Mouse (Mus musculus) monocyte, adult 5-6 weeks (primary cell): ENCODE data around the gene Plcxd3. TPM values are rescaled to one million over a fixed set of nuclear protein-coding genes. Genes with fewer than 3 reads are reported as not detected.

Source experiments
- ATAC-seq: fragments of 153-309, 156-312 bp; replicated peaks from 2 replicates; pipeline ENCODE4 v1.8.0; 2017; ENCODE audit warnings: mild to moderate bottlenecking; ENCODE audit not compliant: low TSS enrichment, insufficient number of reproducible peaks, severe bottlenecking, poor library complexity, low FRiP score
- total RNA-seq: library from RNA; stranded (forward); fragments of 200-1000, 200-491, 200-594 nt; gene quantifications from 3 replicates; pipeline ENCODE4 v1.2.3, GENCODE M21; 2017

Plcxd3 gene
- total RNA-seq = 0.10 TPM in 1 of 3 replicates, not detected in the others

- ATAC-seq = no peak
Measured at GRCm38 (mm10) chr15:4375423-4376220, at the start of gene Plcxd3. TSS of gene Plcxd3 (plus strand) at chr15:4375491.

DNA sequence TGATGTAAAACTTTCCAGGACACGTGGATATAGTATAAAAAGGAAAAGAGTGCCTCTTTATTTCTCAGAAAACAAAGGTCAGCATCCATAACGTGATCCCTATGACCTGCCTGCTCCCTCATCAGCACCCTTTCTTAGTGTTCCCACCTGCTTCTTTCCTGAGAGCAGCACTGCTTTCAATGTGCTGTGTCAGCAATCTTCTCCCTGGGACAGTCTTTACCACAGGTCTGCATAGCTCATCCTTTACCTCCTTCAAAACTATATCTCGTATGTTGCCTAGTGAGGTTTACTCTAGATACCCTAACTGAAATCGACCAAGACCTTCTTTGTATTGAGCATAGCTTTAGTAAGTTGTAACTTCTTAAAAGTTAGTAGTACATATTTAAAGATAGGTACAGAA lies 43.4 kb upstream of the Plcxd3 start:
- no peak for ATAC-seq

DNA sequence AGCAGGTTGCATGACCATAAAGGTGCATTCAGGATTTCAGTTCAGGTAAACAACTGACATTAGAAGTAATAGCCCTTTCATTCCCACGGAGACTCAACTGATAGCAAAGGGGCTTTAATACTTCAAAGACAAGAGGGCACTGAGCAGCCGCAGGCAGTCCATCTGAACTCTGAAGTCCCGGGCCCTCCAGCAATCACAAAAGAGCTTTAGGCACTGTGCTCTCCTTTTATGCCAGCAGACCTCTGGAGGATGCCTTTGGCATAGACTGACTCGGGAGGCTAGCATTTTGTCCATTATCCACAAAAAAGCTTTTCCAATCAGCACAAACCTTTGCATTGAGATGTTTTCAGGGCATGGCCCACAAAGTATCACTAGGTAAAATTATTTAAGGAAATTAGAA lies 33.7 kb upstream of the Plcxd3 start:
- no peak for ATAC-seq

DNA sequence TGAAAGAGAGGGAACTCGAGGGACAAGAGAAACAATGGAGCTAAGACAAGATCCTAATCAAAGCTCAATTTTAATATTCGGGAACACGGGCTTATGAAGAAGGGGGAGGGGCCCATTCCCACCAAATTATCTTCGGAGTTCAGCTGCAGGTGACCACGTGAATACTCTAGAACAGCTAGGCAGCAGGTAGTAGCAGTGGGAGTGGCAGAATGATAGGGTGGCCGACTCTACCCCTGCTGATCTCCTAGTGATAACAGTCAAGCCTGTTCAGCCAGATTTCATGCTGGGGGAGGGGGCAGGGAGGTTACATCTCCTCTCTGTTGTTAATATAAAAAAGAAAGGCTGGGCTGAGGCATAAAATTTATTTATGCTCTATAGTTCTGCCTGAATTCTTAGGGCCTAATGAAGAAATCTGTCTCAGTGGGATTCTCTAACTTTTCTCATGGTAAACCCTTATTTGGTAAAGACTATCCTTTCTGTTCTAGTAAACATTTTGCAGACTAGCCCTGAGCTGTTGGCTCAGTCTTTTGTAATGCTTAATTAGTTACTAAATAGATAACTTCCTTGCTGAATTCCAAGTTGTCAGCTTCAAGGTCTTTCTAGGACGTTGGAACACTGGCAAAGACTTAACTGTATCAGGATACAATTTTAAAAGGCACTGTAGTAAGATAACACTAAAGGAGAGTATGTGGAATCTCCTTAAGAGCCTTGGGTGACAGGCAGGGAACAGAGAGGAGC lies 26.3 kb upstream of the Plcxd3 start:
- ATAC-seq = no peak

- ATAC-seq = no peak
Measured at GRCm38 (mm10) chr15:4356397-4356796, 18.9 kb upstream of the Plcxd3 start.

- no peak for ATAC-seq
Measured at GRCm38 (mm10) chr15:4357706-4358105, 17.6 kb upstream of the Plcxd3 start.

DNA sequence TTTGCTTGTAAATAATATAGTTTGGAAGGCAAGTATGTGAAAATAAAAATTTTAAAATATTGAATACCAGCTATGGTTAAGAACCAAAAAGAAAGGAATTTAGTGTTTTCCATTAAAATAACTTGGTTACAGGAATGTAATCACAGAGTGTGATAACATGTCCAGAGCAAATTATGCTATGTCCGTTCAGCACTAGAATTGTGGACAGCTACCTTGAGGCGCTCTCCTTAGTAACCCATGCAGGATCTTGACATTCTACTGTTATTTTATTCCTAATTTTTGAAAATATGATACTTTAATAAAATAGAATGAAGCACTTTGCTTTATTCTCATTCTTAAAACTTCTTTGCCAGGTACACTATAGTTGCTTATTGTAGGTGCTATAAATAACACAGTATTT lies 7.5 kb upstream of the Plcxd3 start:
- no peak for ATAC-seq

DNA sequence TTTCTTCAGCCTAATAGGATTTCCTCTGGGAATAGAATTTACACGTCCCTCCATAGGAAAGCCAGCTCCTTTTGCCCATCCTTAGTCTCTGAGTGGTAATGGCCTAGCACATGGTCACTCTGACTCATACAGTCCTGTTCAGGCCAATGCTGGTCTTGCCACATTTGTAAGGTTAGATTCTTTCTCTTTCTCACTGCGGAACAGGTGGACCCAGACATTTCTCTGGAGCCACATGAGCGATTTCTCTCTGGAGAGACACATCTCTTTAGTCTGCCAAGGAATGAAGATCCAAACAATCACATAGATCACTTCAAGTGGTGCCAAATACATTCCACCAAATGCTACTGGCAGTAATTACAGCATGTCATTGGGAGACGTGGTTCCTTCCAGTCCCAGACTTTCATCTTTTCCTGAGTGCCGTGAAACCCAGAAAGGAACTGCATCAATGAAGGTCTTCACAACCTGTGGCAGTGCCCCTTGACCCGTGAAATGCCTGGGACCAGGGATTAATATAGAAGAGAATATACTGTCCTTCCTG lies 769 bp upstream of the Plcxd3 start:
- no peak for ATAC-seq

- ATAC-seq = no peak
Measured at GRCm38 (mm10) chr15:4375031-4375422, 264 bp upstream of the Plcxd3 start.

DNA sequence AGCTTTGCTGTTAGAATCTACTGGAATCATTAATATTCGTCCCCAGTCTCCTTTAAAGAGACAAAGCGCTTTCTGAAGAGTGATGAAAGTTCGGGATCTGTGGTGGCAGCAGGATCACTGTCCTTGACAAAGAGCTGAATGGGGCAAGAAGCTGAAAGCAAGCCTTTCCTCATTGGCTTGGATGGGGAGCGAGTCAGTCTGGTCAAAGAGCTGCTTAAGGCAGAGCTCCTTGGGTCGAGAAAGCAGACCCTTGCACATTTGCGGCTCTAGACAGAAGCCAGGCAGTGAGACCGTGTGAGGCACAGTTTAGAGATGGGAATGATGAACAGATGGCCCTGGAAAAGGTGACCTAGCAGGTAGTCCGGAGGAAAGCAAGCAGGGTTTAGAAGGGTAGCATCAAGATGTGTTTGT lies 935 bp downstream of the Plcxd3 start:
- no peak for ATAC-seq

GRCm38 (mm10) chr15:4378766-4379165 lies 3.5 kb downstream of the Plcxd3 start:
- no peak for ATAC-seq

GRCm38 (mm10) chr15:4387774-4388173 lies 12.5 kb downstream of the Plcxd3 start:
- no peak for ATAC-seq

DNA sequence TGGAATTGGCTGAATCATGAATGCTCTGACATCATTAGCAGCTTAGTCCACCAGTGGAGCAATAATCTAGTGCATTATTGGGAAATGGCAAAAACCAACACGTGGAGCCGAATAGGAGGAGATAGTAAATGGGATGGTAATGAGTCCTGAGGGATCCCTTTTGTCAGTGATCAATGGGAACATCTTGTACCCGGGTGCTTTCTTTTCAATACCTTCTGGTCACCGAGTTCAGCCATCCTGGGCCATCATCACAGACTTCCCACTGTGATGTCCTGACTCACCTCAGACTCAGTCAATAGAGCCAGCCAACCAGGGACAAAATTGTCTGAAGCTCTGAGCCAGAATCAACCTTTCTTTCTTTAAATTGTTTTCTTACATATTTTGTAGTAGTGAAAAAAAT lies 24.8 kb downstream of the Plcxd3 start:
- no peak for ATAC-seq

- no peak for ATAC-seq
Measured at GRCm38 (mm10) chr15:4411333-4411732, 36.0 kb downstream of the Plcxd3 start.

- no peak for ATAC-seq
Measured at GRCm38 (mm10) chr15:4440081-4440480, 64.8 kb downstream of the Plcxd3 start.

- ATAC-seq = no peak
Measured at GRCm38 (mm10) chr15:4496182-4496581, 120.9 kb downstream of the Plcxd3 start.

GRCm38 (mm10) chr15:4496984-4497383 lies 121.7 kb downstream of the Plcxd3 start:
- no peak for ATAC-seq

DNA sequence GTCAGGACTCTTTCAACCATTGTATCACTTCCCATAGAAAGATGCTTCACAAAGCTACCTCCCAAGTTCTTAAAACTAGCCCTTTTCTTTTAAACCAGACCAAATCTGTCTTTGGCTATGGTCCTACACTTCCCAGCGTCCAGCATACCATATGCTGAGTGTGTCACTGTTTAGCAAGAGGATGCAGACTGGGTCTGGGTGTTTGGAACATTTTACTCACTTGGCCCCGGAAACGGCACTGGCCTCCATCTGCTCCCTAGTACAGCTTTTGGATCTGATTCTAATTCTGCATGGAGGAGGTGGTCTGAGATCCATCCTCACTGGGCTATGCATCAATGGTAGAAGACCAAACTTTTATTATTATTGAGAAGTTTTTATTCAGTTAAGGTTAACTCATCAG lies 122.7 kb downstream of the Plcxd3 start:
- no peak for ATAC-seq

DNA sequence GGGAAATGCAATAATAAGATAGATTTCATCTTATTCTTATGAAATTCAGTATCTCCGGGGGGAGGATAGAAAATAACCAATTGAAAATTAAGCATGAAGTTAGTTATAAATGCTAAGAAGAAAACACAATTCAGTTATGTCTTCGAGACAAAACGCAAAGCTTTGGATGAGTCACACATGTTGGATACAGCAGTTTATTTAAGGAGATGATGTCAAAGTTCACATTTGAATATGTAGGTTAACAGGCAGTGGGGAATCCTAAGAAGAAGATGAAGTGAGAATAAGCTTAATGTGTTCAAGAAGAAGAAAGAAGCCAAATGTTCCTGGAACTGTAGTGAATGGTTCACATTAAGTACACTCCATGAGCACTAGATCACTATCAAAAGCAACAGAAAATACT lies 128.1 kb downstream of the Plcxd3 start:
- ATAC-seq = no peak

DNA sequence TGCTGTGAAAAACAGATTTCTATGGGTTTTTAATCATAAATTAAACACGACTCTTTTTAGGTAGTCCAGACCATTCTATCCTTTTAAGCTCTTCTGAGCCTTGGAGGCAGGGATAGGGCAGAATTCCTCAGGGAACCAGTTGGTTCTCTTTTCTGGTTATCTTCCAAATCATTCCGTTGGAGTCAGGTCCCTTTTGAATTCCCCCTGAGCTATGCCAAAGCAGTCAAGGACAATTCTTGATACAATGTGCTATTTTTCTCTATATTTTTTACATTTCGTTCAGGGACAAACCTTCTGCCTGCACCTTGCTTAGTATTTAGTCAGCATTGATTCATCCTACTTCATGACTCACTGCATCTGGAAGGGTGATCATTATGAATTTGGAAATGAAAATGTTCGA lies 128.5 kb downstream of the Plcxd3 start:
- ATAC-seq = no peak
